Mouse (Mus musculus) hindbrain, embryonic 11.5 days (tissue): ENCODE data around the gene Aldh3b2. TPM values are rescaled to one million over a fixed set of nuclear protein-coding genes. Genes with fewer than 3 reads are reported as not detected.
"Not testable (repeated sequence)": the region's sequence is repeated elsewhere in the genome, so short reads cannot be mapped to it uniquely, and the experiment has no call there.

ENCODE experiments used
- ATAC-seq: fragments of 200-750 bp; cut with Nextera tagmentation; 2 replicates; pipeline ENCODE4 v1.8.0; 2017; ENCODE audit warnings: mild to moderate bottlenecking, moderate TSS enrichment, moderate library complexity; ENCODE audit not compliant: low FRiP score
- DNase-seq: peaks from one replicate; pipeline ENCODE4 v3.0.0-alpha.2; 2015; ENCODE audit warnings: low spot score
- H3K27ac ChIP-seq: fragments of 300-500 bp; sonication (generic); 2 replicates; pipeline ENCODE4 v1.5.1; 2014; ENCODE audit warnings: mild to moderate bottlenecking, low read depth, low read length
- H3K27me3 ChIP-seq: fragments of 300-500 bp; sonication (generic); 2 replicates; pipeline ENCODE4 v1.6.1; 2014; ENCODE audit warnings: mild to moderate bottlenecking, low read length, moderate library complexity, mixed read lengths; ENCODE audit not compliant: control insufficient read depth, insufficient read depth
- H3K36me3 ChIP-seq: fragments of 300-500 bp; sonication (generic); 2 replicates; pipeline ENCODE4 v1.6.1; 2014; ENCODE audit warnings: mild to moderate bottlenecking, low read length, moderate library complexity, mixed read lengths; ENCODE audit not compliant: control insufficient read depth, insufficient read depth
- H3K4me1 ChIP-seq: fragments of 300-500 bp; sonication (generic); replicated peaks from 2 replicates; pipeline ENCODE4 v1.6.1; 2014; ENCODE audit warnings: low read length, mixed read lengths; ENCODE audit not compliant: control insufficient read depth, insufficient read depth
- H3K4me2 ChIP-seq: fragments of 300-500 bp; sonication (generic); replicated peaks from 2 replicates; pipeline ENCODE4 v1.6.1; 2014; ENCODE audit warnings: mild to moderate bottlenecking, low read depth, low read length
- H3K4me3 ChIP-seq: fragments of 300-500 bp; sonication (generic); 2 replicates; pipeline ENCODE4 v1.5.1; 2014; ENCODE audit warnings: low read depth, low read length
- H3K9ac ChIP-seq: fragments of 300-500 bp; sonication (generic); 2 replicates; pipeline ENCODE4 v1.6.1; 2014; ENCODE audit warnings: low read depth, low read length
- H3K9me3 ChIP-seq: fragments of 300-500 bp; sonication (generic); 2 replicates; pipeline ENCODE4 v1.6.1; 2016; ENCODE audit warnings: low read length; ENCODE audit not compliant: control insufficient read depth
- WGBS: fragments of 180-500 bp; shearing (Covaris S2); extraction: QIAGEN DNeasy Blood & Tissue Kit; methylation state at CpG from one replicate; pipeline ENCODE4 v1.1.7; 2014; 5-methylcytosine and 5-hydroxymethylcytosine counted together
- polyA plus RNA-seq: library from polyadenylated mRNA; unstranded; fragments of >200 nt; fragmentation: Nextera tagmentation; extraction: Ambion mirVana; gene quantifications from 2 replicates; pipeline ENCODE4 v1.2.1, GENCODE M21; 2014

Aldh3b2 gene
- polyA plus RNA-seq, 1 experiment from 2014 or later, result 2.3 TPM

- H3K27ac ChIP-seq, result no peak overlapping the region
- ATAC-seq (no peak), DNase-seq (no peak)
- no peak overlapping the region for H3K4me2 ChIP-seq
- no peaks in the 10 kb centered on the region for H3K9me3 ChIP-seq
- H3K27me3 ChIP-seq, result no peaks in the 10 kb centered on the region
- no peak overlapping the region for H3K9ac ChIP-seq
- WGBS, result 72% methylated on average over 3 of the region's 3 CpGs
- H3K36me3 ChIP-seq, result no peaks in the 10 kb centered on the region
- H3K4me3 ChIP-seq, result no peak overlapping the region
- no peaks in the 10 kb centered on the region for H3K4me1 ChIP-seq
These were observed 4.9 kb upstream of the Aldh3b2 start for GRCm38 (mm10) chr19:3967258-3967657.

DNA sequence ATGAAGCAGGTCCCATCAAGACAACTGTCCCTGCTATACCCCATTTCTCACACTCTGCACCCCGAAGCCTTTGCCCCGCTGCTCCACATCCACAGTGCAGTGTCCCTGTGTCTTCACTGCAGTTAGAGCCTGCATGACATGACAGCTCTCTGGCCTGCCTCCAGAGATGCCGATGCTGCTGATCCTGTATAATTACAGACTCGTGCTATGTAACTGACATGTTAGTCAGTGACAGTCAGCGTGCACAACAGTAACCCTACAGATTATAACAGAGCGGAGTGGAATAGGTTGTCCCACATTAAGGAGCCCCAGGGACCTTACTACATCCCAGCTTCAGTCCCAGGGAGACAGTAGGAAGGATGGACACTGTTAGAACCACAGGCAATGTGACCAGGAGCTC is 2.5 kb downstream of the Aldh3b2 start:
- not testable (repeated sequence) for H3K36me3 ChIP-seq, H3K4me1 ChIP-seq, ATAC-seq, H3K27me3 ChIP-seq, H3K9ac ChIP-seq, H3K4me2 ChIP-seq, DNase-seq, H3K9me3 ChIP-seq, H3K4me3 ChIP-seq, H3K27ac ChIP-seq
- WGBS, result 83% methylated on average over 6 of the region's 6 CpGs

DNA sequence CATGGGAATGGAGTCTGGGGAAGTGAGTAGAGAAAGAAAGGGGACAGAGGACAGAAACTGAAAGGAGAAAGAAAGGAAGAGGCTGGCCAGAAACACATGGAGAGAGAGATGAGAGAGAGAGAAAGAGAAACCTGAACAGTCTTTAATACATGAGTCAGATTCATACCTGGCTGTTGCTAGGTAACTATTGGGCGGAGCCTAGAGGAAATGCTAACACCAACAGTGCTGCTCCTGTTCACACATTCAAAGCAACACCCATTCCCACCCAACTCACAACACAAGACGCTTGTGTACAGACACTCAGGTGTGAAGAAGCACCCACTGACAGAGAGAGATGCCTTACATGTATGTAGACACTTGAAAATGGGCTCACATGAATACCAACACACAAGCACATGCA is 3.7 kb downstream of the Aldh3b2 start:
- H3K4me2 ChIP-seq, result no peak overlapping the region
- DNase-seq (no peak), ATAC-seq (no peak)
- H3K27me3 ChIP-seq, result no peaks in the 10 kb centered on the region
- H3K27ac ChIP-seq, result no peak overlapping the region
- no peaks in the 10 kb centered on the region for H3K9me3 ChIP-seq
- no peak overlapping the region for H3K4me3 ChIP-seq
- no peak overlapping the region for H3K9ac ChIP-seq
- no peaks in the 10 kb centered on the region for H3K4me1 ChIP-seq
- 88% methylated on average over 2 of the region's 2 CpGs for WGBS
- no peaks in the 10 kb centered on the region for H3K36me3 ChIP-seq

GRCm38 (mm10) chr19:3980309-3980708 is 8.2 kb downstream of the Aldh3b2 start:
- no peak overlapping the region for H3K4me2 ChIP-seq
- H3K27ac ChIP-seq, result no peak overlapping the region
- DNase-seq (peak; percentile 88), ATAC-seq (peak; percentile 51)
- H3K4me3 ChIP-seq, result no peak overlapping the region
- no peak overlapping the region for H3K9ac ChIP-seq
- peaks cover 10% of the 10 kb centered on the region for H3K4me1 ChIP-seq
- 18% methylated on average over 4 of the region's 4 CpGs for WGBS
- H3K9me3 ChIP-seq, result no peaks in the 10 kb centered on the region
- no peaks in the 10 kb centered on the region for H3K36me3 ChIP-seq
- H3K27me3 ChIP-seq, result no peaks in the 10 kb centered on the region

GRCm38 (mm10) chr19:3980917-3981316 is 8.8 kb downstream of the Aldh3b2 start:
- H3K27me3 ChIP-seq, result no peaks in the 10 kb centered on the region
- ATAC-seq, result no peak
- H3K4me3 ChIP-seq, result no peak overlapping the region
- H3K9ac ChIP-seq, result no peak overlapping the region
- no peak overlapping the region for H3K27ac ChIP-seq
- H3K36me3 ChIP-seq, result no peaks in the 10 kb centered on the region
- H3K4me2 ChIP-seq, result no peak overlapping the region
- H3K4me1 ChIP-seq, result peaks cover 11% of the 10 kb centered on the region
- H3K9me3 ChIP-seq, result no peaks in the 10 kb centered on the region
- DNase-seq, result no peak
- 74% methylated on average over 9 of the region's 9 CpGs for WGBS

- 20% methylated on average over 9 of the region's 9 CpGs for WGBS
- H3K4me2 ChIP-seq, result no peak overlapping the region
- peaks cover 11% of the 10 kb centered on the region for H3K4me1 ChIP-seq
- H3K27ac ChIP-seq, result peak overlapping the region; percentile 2; the same call in 1 of the 2 replicates
- no peak for ATAC-seq
- H3K9me3 ChIP-seq, result no peaks in the 10 kb centered on the region
- peak; percentile 36 for DNase-seq
- H3K9ac ChIP-seq, result no peak overlapping the region
- no peaks in the 10 kb centered on the region for H3K27me3 ChIP-seq
- no peak overlapping the region for H3K4me3 ChIP-seq
- no peaks in the 10 kb centered on the region for H3K36me3 ChIP-seq
These were observed 11.5 kb downstream of the Aldh3b2 start for GRCm38 (mm10) chr19:3983527-3984200.

- Histone ChIP-seq H3K9me3 (no peaks in the 10 kb centered on the region), H3K36me3 (no peaks in the 10 kb centered on the region), H3K27me3 (no peaks in the 10 kb centered on the region), H3K4me2 (no peak overlapping the region), H3K4me3 (no peak overlapping the region), H3K27ac (peak overlapping the region; percentile 58; the same call in 1 of the 2 replicates), H3K9ac (no peak overlapping the region), H3K4me1 (peaks cover 11% of the 10 kb centered on the region)
- ATAC-seq, result peak; percentile 42; the same call in 1 of the 2 replicates
- DNase-seq, result peak; percentile 57
- WGBS, result 17% methylated on average over 8 of the region's 8 CpGs
These were observed 13.1 kb downstream of the Aldh3b2 start for GRCm38 (mm10) chr19:3985261-3985681.

DNA sequence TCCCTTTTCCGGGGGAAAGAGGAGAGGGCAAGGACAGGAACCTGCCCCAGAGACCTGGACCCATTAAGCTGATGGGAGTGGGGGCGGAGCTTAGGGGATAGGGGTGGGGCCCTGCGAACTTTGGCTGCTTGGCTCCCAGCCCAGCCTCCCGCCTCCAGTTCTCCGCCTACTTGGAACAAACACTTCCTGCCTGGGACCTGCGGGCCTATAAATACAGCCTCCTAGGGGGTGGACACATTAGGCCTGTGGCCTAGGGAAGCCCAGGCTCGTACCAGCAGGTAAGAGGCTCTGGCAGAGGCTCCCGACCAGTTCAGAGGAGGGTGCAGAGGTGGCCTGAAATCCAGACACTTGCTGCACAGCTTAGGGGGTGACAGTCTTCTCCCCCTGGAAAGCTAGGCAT is 14.2 kb downstream of the Aldh3b2 start, which contains the start of gene Acy3:
Gene Acy3 (plus strand): TSS at position 237 of the 400 bp plus-strand sequence.
- WGBS, result 27% methylated on average over 8 of the region's 8 CpGs
- no peak for DNase-seq
- H3K27me3 ChIP-seq, result no peaks in the 10 kb centered on the region
- H3K36me3 ChIP-seq, result no peaks in the 10 kb centered on the region
- H3K9me3 ChIP-seq, result no peaks in the 10 kb centered on the region
- H3K27ac ChIP-seq, result no peak within 1 kb of the TSS
- H3K9ac ChIP-seq, result no peak within 1 kb of the TSS
- ATAC-seq, result no peak
- H3K4me3 ChIP-seq, result no peak within 1 kb of the TSS
- no peak within 1 kb of the TSS; the same call in 1 of the 2 replicates for H3K4me2 ChIP-seq
- H3K4me1 ChIP-seq, result peaks cover 11% of the 10 kb centered on the region

- no peak for ATAC-seq
- WGBS, result 88% methylated on average over 14 of the region's 14 CpGs
- peaks cover 11% of the 10 kb centered on the region for H3K4me1 ChIP-seq
These were observed 15.9 kb downstream of the Aldh3b2 start for GRCm38 (mm10) chr19:3988066-3988465.

More at GRCm38 (mm10) chr19:3988066-3988465, 15.9 kb downstream of the Aldh3b2 start:
- no peak for DNase-seq
- Histone ChIP-seq H3K9me3 (no peaks in the 10 kb centered on the region), H3K36me3 (no peaks in the 10 kb centered on the region), H3K4me3 (no peak overlapping the region), H3K9ac (no peak overlapping the region), H3K4me2 (no peak overlapping the region), H3K27ac (no peak overlapping the region), H3K27me3 (no peaks in the 10 kb centered on the region)
